Mouse (Mus musculus): ENCODE results near the gene Crtac1. TPM values are rescaled to one million over a fixed set of nuclear protein-coding genes. Genes with fewer than 3 reads are reported as not detected.

The Crtac1 gene
- polyA plus RNA-seq, 1 experiment, result 0.29 TPM

- no peak for DNase-seq (ENCODE audit: low spot score)
Measured at GRCm38 (mm10) chr19:42425208-42425607, 6.4 kb downstream of the Crtac1 start.

GRCm38 (mm10) chr19:42415042-42415441, 16.5 kb downstream of the Crtac1 start:
- no peak for DNase-seq (ENCODE audit: low spot score)

DNA sequence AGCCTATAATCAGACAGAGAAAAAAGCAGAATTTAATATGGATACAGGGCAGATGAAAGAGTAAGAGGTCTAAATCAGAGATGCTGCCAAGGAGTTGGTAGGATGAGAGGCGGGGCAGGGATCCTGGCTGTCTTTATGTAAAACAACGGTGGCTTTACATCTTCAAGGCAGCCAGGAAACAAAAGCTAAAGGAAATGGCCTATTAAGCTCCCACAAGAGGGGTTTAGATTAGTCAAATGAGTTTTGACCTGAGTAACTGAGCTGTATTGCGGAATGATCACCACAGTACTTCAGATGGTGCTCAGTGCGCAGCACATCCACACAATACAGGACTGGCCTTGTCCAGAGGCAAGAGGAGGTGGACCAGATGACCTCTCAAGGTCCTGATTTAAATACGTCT, 21.7 kb downstream of the Crtac1 start:
- no peak for DNase-seq (ENCODE audit: low spot score)

GRCm38 (mm10) chr19:42409226-42409625, 22.4 kb downstream of the Crtac1 start:
- DNase-seq (ENCODE audit: low spot score), result no peak

DNA sequence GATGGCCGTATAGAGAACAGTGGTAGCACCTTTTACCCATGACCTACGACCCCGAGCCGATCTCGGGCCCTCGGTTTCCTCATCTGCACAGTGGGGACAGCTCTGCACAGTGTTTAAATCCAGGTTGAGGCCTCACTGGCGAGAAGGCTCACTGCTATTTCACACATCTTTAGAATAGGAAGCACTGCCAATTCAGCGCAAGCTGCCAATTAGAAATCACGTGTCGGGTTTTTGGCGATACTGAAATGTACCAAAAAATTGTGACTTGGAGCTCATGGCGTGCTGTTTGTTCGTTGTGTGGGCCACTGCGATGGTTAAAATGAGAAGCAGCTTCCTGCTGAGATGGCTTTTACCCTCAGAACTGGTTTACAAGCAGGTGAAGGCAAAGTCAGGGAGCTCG, 27.2 kb downstream of the Crtac1 start:
- no peak for DNase-seq (ENCODE audit: low spot score)

- no peak for DNase-seq (ENCODE audit: low spot score)
Measured at GRCm38 (mm10) chr19:42399974-42400373, 31.6 kb downstream of the Crtac1 start.

DNA sequence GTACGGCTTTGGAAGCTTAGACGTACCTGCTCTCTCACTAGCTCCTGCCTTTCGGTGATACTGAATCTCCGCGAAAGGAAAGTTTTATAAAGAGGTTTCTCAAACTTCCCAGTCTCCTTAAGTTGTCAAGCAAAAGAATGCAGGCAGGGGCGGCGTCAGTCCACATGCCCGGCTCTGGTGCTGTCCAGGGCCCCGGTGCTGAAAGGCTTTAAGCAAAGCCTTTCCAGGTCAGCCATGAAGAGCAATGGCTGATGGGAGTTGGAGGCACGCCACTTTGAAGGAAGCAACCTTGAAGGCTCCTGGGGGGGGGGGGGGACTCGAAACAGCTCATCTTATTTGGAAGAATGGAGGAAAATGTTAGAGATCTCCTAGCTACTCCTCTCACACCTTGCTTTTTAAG, 34.3 kb downstream of the Crtac1 start:
- DNase-seq (ENCODE audit: low spot score), result no peak

DNA sequence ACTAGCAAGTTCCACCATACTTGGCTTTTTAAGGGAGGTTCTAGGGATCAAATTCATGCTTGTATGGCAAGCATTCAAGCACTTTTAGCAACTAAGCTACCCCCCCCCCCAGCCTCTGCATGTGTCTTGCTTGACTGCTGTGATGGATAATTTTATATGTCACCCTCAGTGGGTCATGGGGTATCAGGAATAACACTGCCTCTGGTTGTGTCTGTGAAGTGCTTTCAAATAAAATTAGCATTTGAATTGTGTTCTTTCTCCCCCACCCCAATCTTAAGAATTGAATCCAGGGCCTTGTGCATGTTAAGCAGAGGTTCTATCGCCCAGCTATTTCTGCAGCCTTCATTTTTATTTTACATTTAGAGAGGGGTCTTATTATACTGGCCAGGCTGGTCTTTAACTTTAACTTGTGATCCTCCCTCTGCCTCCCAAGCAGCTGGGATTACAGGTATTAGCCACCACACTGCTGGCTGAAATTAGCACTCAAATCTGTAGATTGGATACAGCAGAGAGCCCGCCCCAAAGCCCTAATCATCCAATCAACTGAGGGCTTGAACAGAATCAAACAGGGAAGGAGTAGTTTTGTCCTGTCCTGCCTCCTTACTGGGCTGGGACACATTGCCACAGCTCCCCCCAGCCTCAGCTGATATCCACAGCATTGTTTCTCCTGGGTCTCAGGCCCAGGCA, 36.6 kb downstream of the Crtac1 start:
- DNase-seq (ENCODE audit: low spot score), result no peak

- DNase-seq (ENCODE audit: low spot score), result no peak
Measured at GRCm38 (mm10) chr19:42393920-42394319, 37.7 kb downstream of the Crtac1 start.

DNA sequence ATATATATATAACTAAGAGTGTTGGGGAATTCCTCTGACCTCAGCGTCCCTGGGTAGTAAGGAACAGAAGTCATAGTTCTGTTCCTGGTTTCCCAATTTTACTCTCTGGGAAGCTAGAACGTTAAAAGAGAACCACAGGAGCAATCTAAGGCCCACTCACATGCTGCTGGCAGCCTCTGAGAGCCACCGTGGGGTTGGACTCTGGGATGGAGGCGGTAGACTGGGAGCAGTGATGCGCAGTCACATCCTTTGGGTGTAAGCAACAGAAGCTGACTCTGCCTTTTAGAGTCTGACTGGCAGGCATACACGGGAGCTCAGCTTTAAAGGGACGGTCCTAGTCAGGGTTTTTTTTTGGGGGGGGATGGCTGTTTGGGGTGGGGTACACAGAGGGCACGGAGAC, 39.5 kb downstream of the Crtac1 start:
- no peak for DNase-seq (ENCODE audit: low spot score)

GRCm38 (mm10) chr19:42389574-42389973, 42.0 kb downstream of the Crtac1 start:
- DNase-seq (ENCODE audit: low spot score), result no peak

DNA sequence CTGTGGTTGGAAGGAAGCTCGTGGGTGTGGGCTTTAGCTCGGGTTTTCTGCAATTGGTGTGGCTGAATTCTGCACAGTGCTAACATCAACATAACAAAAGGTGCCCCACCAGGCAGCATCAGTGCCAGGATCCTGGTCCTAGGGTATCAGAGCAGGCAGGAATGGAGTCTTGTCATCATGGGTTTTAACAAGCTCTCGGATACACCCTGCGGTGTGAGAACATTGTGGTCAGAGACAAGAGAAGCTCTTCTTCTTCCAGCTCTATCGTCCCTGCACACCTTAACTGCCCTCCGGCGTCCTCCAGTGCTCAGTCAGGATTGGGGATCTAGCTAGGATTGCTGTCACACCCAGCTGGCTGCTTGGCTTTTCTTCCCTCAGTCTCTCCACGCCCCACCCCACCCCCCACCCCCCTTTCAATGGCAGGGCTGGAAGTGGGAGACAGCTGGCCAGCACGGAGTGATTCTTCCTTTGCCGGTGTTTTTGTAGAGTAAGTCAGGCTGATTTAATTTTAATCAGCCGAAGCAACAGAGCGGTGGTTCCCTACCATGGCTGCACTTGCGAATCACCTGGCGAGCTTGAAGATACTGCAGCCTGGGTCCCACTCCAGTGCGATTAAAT, 46.5 kb downstream of the Crtac1 start:
- no peak for DNase-seq (ENCODE audit: low spot score)

- DNase-seq (ENCODE audit: low spot score), result no peak
Measured at GRCm38 (mm10) chr19:42380981-42381373, 50.6 kb downstream of the Crtac1 start.

GRCm38 (mm10) chr19:42380321-42380980, 51.1 kb downstream of the Crtac1 start:
- DNase-seq (ENCODE audit: low spot score), result no peak

DNA sequence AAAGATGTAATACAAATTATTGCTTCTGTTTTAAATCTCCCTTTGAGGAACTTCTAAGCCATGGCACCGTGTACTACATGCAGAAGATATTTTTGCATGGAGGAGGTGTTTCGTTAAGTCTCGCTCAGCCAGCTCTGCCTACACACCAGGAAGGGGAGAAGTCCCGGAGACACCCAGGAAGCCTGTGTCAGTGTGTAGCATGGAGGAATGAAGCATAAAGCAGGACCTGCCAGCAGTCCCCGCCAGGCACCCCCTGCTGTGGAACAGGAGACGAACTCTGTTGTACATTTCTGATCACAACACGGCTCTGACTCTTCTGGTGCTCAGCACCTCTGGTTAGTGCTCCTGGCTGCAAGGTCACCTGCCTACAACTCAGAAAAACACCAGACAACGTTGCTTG, 51.8 kb downstream of the Crtac1 start:
- no peak for DNase-seq (ENCODE audit: low spot score)

- no peak for DNase-seq (ENCODE audit: low spot score)
Measured at GRCm38 (mm10) chr19:42377206-42377605, 54.4 kb downstream of the Crtac1 start.

GRCm38 (mm10) chr19:42363551-42363950, 68.0 kb downstream of the Crtac1 start:
- DNase-seq (ENCODE audit: low spot score), result no peak

- no peak for DNase-seq (ENCODE audit: low spot score)
Measured at GRCm38 (mm10) chr19:42358406-42358805, 73.2 kb downstream of the Crtac1 start.

DNA sequence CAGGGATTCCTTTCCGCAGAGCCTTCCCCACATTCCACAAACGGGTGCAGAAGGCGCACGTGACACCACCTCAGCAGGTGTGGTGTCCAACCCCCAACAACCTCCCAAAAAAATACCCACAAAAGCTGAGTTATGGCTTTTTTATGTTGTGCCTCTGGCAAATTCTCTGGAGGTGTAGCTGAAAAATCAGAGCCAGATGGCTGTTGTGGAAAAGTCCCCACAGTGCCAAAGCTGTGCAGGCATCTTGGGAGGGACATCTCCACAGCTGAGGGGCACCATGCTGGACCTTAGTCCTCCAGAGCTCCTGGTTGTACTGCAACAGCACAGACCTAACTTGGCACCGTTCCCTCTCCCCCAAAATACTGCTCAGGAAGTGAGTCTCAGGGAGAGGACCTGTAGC, 74.7 kb downstream of the Crtac1 start:
- DNase-seq (ENCODE audit: low spot score), result no peak

- DNase-seq (ENCODE audit: low spot score), result no peak
Measured at GRCm38 (mm10) chr19:42355476-42355875, 76.1 kb downstream of the Crtac1 start.

- DNase-seq (ENCODE audit: low spot score), result no peak
Measured at GRCm38 (mm10) chr19:42341183-42341582, 90.4 kb downstream of the Crtac1 start.

GRCm38 (mm10) chr19:42332081-42332736, 99.4 kb downstream of the Crtac1 start:
- no peak for DNase-seq (ENCODE audit: low spot score)

DNA sequence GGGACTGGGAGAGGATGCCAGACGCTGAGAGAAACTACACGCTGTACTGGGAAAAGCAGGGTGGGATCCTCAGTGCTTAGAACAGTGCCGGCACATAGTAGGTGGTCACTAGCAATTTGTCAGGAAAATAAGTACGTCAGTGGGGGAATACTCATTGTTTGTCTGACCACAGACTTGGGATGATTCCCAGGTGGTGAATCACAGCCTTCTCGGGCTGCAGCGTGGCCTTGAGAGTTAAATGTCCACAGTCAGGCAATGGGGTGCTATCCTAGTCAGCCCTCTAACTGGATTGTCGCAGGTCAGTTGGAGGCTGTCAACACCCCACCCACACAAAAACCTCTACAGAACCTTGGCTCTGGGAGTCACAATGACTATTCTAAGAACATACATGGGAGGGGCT, 100.1 kb downstream of the Crtac1 start:
- DNase-seq (ENCODE audit: low spot score), result no peak

Data from urinary bladder, adult 2 months (tissue).